Mouse (Mus musculus) skeletal muscle tissue, postnatal 0 days (tissue): ENCODE results near the gene Chchd5. TPM values are rescaled to one million over a fixed set of nuclear protein-coding genes. Genes with fewer than 3 reads are reported as not detected.

Source experiments
- polyA plus RNA-seq: library from polyadenylated mRNA; unstranded; fragments of >200 nt; fragmentation: Nextera tagmentation; extraction: Ambion mirVana; gene quantifications from 2 replicates; pipeline ENCODE4 v1.2.1, GENCODE M21; 2015

Gene Chchd5
- polyA plus RNA-seq, result 18.1 and 19.8 TPM in 2 replicates

DNA sequence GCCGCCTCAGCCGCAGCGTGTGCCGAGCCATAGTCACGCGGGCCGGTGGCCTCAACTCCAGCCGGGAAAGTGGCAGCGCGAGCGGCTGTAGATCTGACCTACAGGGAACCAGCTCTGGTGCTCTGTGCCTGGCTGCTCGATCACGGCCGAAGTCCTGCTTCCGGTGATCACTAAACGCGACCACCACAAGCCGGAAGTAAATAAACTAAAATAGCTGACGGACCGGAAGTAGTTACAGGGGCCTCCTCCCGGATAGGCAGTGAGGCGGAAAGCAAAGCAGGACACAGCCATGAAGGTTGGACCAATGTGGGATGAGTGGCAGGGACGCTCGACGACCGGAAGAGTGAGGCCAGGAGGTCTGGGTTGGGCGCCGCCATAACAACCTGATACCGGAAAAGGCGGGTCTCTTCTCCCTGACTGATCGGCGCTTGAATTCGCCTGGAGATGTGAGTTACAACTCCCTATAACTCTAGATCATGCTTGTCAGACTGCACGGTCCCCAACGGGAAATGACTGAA lies at the start of gene Chchd5:
TSS of gene Chchd5 (plus strand) at position 289 of the 518 bp plus-strand sequence.

DNA sequence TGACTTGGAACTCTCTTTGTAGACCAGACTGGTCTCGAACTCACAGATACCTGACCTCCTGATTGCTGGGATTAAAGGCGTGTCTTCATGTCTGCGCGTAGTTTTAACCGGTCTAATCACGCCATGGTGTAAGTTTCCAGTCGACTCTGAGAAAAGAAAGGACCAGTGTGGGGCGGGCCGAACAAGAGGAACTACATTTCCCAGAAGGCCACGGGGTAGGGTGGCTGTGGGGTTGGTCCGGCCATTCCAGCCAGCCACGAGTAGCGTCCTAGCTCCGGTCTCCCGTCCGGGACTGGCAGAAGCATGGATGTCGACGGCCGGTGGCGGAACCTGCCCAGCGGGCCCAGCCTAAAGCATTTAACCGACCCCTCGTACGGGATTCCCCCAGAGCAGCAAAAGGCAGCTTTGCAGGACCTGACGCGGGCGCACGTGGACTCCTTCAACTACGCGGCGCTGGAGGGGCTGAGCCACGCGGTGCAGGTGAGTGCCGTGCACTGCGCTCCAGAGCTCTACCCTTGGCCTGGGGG lies 28.7 kb upstream of the Chchd5 start, which contains the start of gene Polr1b:
TSS of gene Polr1b (plus strand) at position 212 of the 527 bp plus-strand sequence.

Other genes with a start within 250 kb of the Chchd5 start
- gene Zc3h8, start 185.6 kb upstream of the Chchd5 start, polyA plus RNA-seq, result 6.9 and 7.1 TPM in 2 replicates
- gene Zc3h6, start 162.3 kb upstream of the Chchd5 start, polyA plus RNA-seq, result 3.4 and 4.7 TPM in 2 replicates
- gene Gm10762, start 162.0 kb upstream of the Chchd5 start, polyA plus RNA-seq, result 13.2 and 13.3 TPM in 2 replicates
- gene Vinac1, start 81.5 kb upstream of the Chchd5 start, polyA plus RNA-seq, result 0.10 and 0.14 TPM in 2 replicates
- gene Ttl, start 63.8 kb upstream of the Chchd5 start, polyA plus RNA-seq, result 10.2 and 11.6 TPM in 2 replicates
- 8.9 and 9.2 TPM in 2 replicates for gene Polr1b, start 28.7 kb upstream of the Chchd5 start, polyA plus RNA-seq
- gene Slc20a1, start 69.1 kb downstream of the Chchd5 start, polyA plus RNA-seq, result 6.5 and 7.4 TPM in 2 replicates
- 9.3 and 11.1 TPM in 2 replicates for gene Ckap2l, start 167.5 kb downstream of the Chchd5 start, polyA plus RNA-seq
- 0.10 and 0.41 TPM in 2 replicates for gene Il1a, start 180.3 kb downstream of the Chchd5 start, polyA plus RNA-seq
- 0.18 and 0.38 TPM in 2 replicates for gene Il1b, start 241.4 kb downstream of the Chchd5 start, polyA plus RNA-seq